Mouse (Mus musculus) midbrain, embryonic 16.5 days (tissue): ENCODE data around the gene Tmem161a. TPM values are rescaled to one million over a fixed set of nuclear protein-coding genes. Genes with fewer than 3 reads are reported as not detected.

Source experiments
- ATAC-seq: fragments of 200-750 bp; cut with Nextera tagmentation; 2 replicates; pipeline ENCODE4 v1.8.0; 2017; ENCODE audit warnings: moderate TSS enrichment
- H3K27ac ChIP-seq: fragments of 300-500 bp; sonication (generic); 2 replicates; pipeline ENCODE4 v1.5.1; 2014; ENCODE audit warnings: mild to moderate bottlenecking, low read length, mixed read lengths
- H3K27me3 ChIP-seq: fragments of 300-500 bp; sonication (generic); 2 replicates; pipeline ENCODE4 v1.6.1; 2014; ENCODE audit warnings: low read depth, low read length, mixed read lengths; ENCODE audit not compliant: control insufficient read depth, insufficient read depth
- H3K36me3 ChIP-seq: fragments of 300-500 bp; sonication (generic); 2 replicates; pipeline ENCODE4 v1.6.1; 2014; ENCODE audit warnings: mild to moderate bottlenecking, low read length, moderate library complexity, mixed read lengths; ENCODE audit not compliant: control insufficient read depth, insufficient read depth
- H3K4me1 ChIP-seq: fragments of 300-500 bp; sonication (generic); 2 replicates; pipeline ENCODE4 v1.6.1; 2014; ENCODE audit warnings: mild to moderate bottlenecking, low read length, mixed read lengths; ENCODE audit not compliant: control insufficient read depth, insufficient read depth
- H3K4me2 ChIP-seq: fragments of 300-500 bp; sonication (generic); 2 replicates; pipeline ENCODE4 v1.6.1; 2014; ENCODE audit warnings: mild to moderate bottlenecking, low read length, mixed read lengths
- H3K4me3 ChIP-seq: fragments of 300-500 bp; sonication (generic); 2 replicates; pipeline ENCODE4 v1.5.1; 2014; ENCODE audit warnings: low read depth, mild to moderate bottlenecking, low read length, moderate library complexity, mixed read lengths
- H3K9ac ChIP-seq: fragments of 300-500 bp; sonication (generic); 2 replicates; pipeline ENCODE4 v1.6.1; 2014; ENCODE audit warnings: low read depth, low read length, mixed read lengths
- H3K9me3 ChIP-seq: fragments of 300-500 bp; sonication (generic); replicated peaks from 2 replicates; pipeline ENCODE4 v1.6.1; 2014; ENCODE audit warnings: mild to moderate bottlenecking, low read length, mixed read lengths; ENCODE audit not compliant: control insufficient read depth, poor library complexity, severe bottlenecking
- WGBS: fragments of 180-500 bp; shearing (Covaris S2); extraction: QIAGEN DNeasy Blood & Tissue Kit; methylation state at CpG from one replicate; pipeline ENCODE4 v1.1.7; 2014; 5-methylcytosine and 5-hydroxymethylcytosine counted together
- polyA plus RNA-seq: library from polyadenylated mRNA; unstranded; fragments of >200 nt; fragmentation: Nextera tagmentation; extraction: Ambion mirVana; gene quantifications from 2 replicates; pipeline ENCODE4 v1.2.1, GENCODE M21; 2015

Gene Tmem161a
- polyA plus RNA-seq, 1 experiment from 2014 or later = 54.5 TPM

- WGBS = 94% methylated on average over 9 of the region's 9 CpGs
- Histone ChIP-seq H3K4me1 (peaks cover 20% of the 10 kb centered on the region), H3K27me3 (no peaks in the 10 kb centered on the region), H3K27ac (no peak overlapping the region), H3K9me3 (no peaks in the 10 kb centered on the region), H3K9ac (no peak overlapping the region), H3K36me3 (peaks cover 12% of the 10 kb centered on the region), H3K4me2 (no peak overlapping the region), H3K4me3 (no peak overlapping the region)
- ATAC-seq = no peak
These were observed 37.2 kb upstream of the Tmem161a start for GRCm38 (mm10) chr8:70134931-70135330.

- Histone ChIP-seq H3K36me3 (peaks cover 12% of the 10 kb centered on the region), H3K27ac (no peak overlapping the region), H3K9ac (no peak overlapping the region), H3K4me3 (no peak overlapping the region), H3K4me1 (peaks cover 25% of the 10 kb centered on the region), H3K4me2 (no peak overlapping the region), H3K9me3 (no peaks in the 10 kb centered on the region), H3K27me3 (no peaks in the 10 kb centered on the region)
- no peak for ATAC-seq
- 98% methylated on average over 4 of the region's 4 CpGs for whole genome bisulfite sequencing
These were observed 35.6 kb upstream of the Tmem161a start for GRCm38 (mm10) chr8:70136591-70136990.

- Histone ChIP-seq H3K4me1 (peaks cover 21% of the 10 kb centered on the region), H3K9me3 (no peaks in the 10 kb centered on the region), H3K27ac (no peak overlapping the region), H3K9ac (no peak overlapping the region), H3K4me2 (peak overlapping the region; percentile 67), H3K36me3 (peaks cover 16% of the 10 kb centered on the region), H3K27me3 (no peaks in the 10 kb centered on the region), H3K4me3 (no peak overlapping the region)
- no peak for ATAC-seq
- 78% methylated on average over 4 of the region's 4 CpGs for WGBS
These were observed 34.3 kb upstream of the Tmem161a start for GRCm38 (mm10) chr8:70137890-70138289.

- Histone ChIP-seq H3K4me1 (peaks cover 21% of the 10 kb centered on the region), H3K4me2 (peak within 1 kb of the TSS; percentile 93), H3K9me3 (no peaks in the 10 kb centered on the region), H3K27me3 (no peaks in the 10 kb centered on the region), H3K36me3 (peaks cover 14% of the 10 kb centered on the region), H3K4me3 (peak within 1 kb of the TSS; percentile 67), H3K27ac (peak within 1 kb of the TSS; percentile 87), H3K9ac (peak within 1 kb of the TSS; percentile 74)
- ATAC-seq = peak; percentile 96
- WGBS = 0% methylated on average over 46 of the region's 46 CpGs
These were observed 32.9 kb upstream of the Tmem161a start, which contains the start of the genes Rfxank, Borcs8 and Mef2b for GRCm38 (mm10) chr8:70139026-70139857. Gene Rfxank (minus strand): TSS chr8:70139154. Gene Borcs8 (plus strand): TSS chr8:70139499. Gene Mef2b (plus strand): TSS chr8:70139711.

- no peak for ATAC-seq
- Histone ChIP-seq H3K4me3 (peak overlapping the region; percentile 67), H3K4me1 (peaks cover 21% of the 10 kb centered on the region), H3K4me2 (peak overlapping the region; percentile 93), H3K36me3 (peaks cover 18% of the 10 kb centered on the region), H3K9me3 (no peaks in the 10 kb centered on the region), H3K9ac (peak overlapping the region; percentile 74), H3K27me3 (no peaks in the 10 kb centered on the region), H3K27ac (peak overlapping the region; percentile 87)
- 13% methylated on average over 9 of the region's 9 CpGs for WGBS
These were observed 32.2 kb upstream of the Tmem161a start for GRCm38 (mm10) chr8:70139981-70140380.

GRCm38 (mm10) chr8:70147678-70148607 lies 24.2 kb upstream of the Tmem161a start:
- ATAC-seq = no peak
- 87% methylated on average over 7 of the region's 7 CpGs for WGBS
- no peak overlapping the region for H3K9ac ChIP-seq
- peaks cover 21% of the 10 kb centered on the region for H3K36me3 ChIP-seq
- H3K4me2 ChIP-seq = no peak overlapping the region
- no peaks in the 10 kb centered on the region for H3K27me3 ChIP-seq
- peaks cover 5% of the 10 kb centered on the region for H3K4me1 ChIP-seq
- no peak overlapping the region for H3K4me3 ChIP-seq
- H3K27ac ChIP-seq = no peak overlapping the region
- H3K9me3 ChIP-seq = no peaks in the 10 kb centered on the region

GRCm38 (mm10) chr8:70150158-70150557 lies 22.0 kb upstream of the Tmem161a start:
- no peak overlapping the region for H3K9ac ChIP-seq
- H3K4me1 ChIP-seq = peaks cover 5% of the 10 kb centered on the region
- no peaks in the 10 kb centered on the region for H3K27me3 ChIP-seq
- H3K4me3 ChIP-seq = no peak overlapping the region
- peaks cover 15% of the 10 kb centered on the region for H3K36me3 ChIP-seq
- no peak overlapping the region for H3K4me2 ChIP-seq
- no peak for ATAC-seq
- no peaks in the 10 kb centered on the region for H3K9me3 ChIP-seq
- 15% methylated on average over 13 of the region's 13 CpGs for WGBS
- no peak overlapping the region for H3K27ac ChIP-seq

GRCm38 (mm10) chr8:70152537-70153257 lies 19.5 kb upstream of the Tmem161a start:
- Histone ChIP-seq H3K4me3 (no peak overlapping the region; the same call in 1 of the 2 replicates), H3K4me2 (peak overlapping the region; percentile 45), H3K27me3 (no peaks in the 10 kb centered on the region), H3K4me1 (peaks cover 5% of the 10 kb centered on the region), H3K27ac (no peak overlapping the region), H3K36me3 (no peaks in the 10 kb centered on the region), H3K9ac (peak overlapping the region; percentile 33; the same call in 1 of the 2 replicates), H3K9me3 (no peaks in the 10 kb centered on the region)
- WGBS = 16% methylated on average over 20 of the region's 22 CpGs
- ATAC-seq = peak; percentile 91
